ENCODE assay signal across 17 mouse cellular contexts in the genomic region with DNA sequence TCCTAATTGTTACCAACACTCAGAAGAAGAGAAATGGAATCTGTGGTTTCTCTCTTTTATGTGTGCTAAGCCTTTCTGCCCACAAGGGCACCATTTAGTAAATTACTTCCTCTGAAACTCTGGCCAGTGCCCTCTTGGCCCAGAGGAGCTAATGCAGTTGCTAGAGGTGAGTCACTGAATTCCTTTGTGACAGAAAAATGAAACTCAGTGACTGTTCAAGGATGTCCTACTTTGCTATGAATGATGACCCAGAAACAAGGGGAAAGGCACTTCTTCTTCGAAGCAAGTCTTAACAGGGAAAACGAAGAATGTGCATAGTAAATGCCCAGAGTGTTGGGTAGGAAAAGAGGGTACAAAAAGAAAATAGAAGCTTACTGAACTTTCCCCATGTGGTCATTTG.
DNase-seq lines count a peak whose midpoint lies in the region.
"Had no signal": no experiment of that assay in that cellular context is flagged by ENCODE, and none has a peak within 500 bp of the region (broad histone marks: within the 10 kb centered on the region; RNA-seq: fewer than 3 reads in every experiment).

No protein-coding gene starts in this region.

- H3K27ac ChIP-seq in embryonic facial prominence, embryonic 10.5 days (replicated peaks): no peak overlapping the region
- H3K27ac ChIP-seq: hindbrain, embryonic 15.5 days; stomach, embryonic 15.5 days had no signal

- WGBS in embryonic facial prominence, embryonic 10.5 days: 62% methylated on average over 2 of the region's 2 CpGs

- H3K27me3 ChIP-seq in embryonic facial prominence, embryonic 10.5 days (replicated peaks; ENCODE audit: low read depth, poor library complexity, severe bottlenecking): no peaks in the 10 kb centered on the region
- H3K27me3 ChIP-seq: hindbrain, embryonic 15.5 days; stomach, embryonic 15.5 days had no signal

- no peaks in the 10 kb centered on the region for H3K36me3 ChIP-seq in embryonic facial prominence, embryonic 10.5 days (replicated peaks)
- H3K36me3 ChIP-seq: hindbrain, embryonic 15.5 days; stomach, embryonic 15.5 days had no signal

- H3K4me3 ChIP-seq in embryonic facial prominence, embryonic 10.5 days: no peak overlapping the region
- H3K4me3 ChIP-seq: erythroblast, embryonic 14.5 days; hindbrain, embryonic 15.5 days; stomach, embryonic 15.5 days had no signal

- H3K4me1 ChIP-seq in embryonic facial prominence, embryonic 10.5 days: peaks cover 26% of the 10 kb centered on the region
- H3K4me1 ChIP-seq: hindbrain, embryonic 15.5 days; stomach, embryonic 15.5 days had no signal

- DNase-seq in embryo, embryonic 10 days (ENCODE audit: low spot score): peak; percentile 25
- no peak for DNase-seq in embryo, embryonic 11 days
- peak; percentile 24 for DNase-seq in 3134 (ENCODE audit: extremely low read depth, insufficient read length, low spot score)
- DNase-seq in adrenal gland, adult (ENCODE audit: inconsistent age in 2 of 2, low spot score in 1 of 2): peak; percentile 73 to 85
- DNase-seq in embryonic facial prominence, embryonic 10.5 days (ENCODE audit: low spot score): peak; percentile 14
- DNase-seq in urinary bladder, postnatal 14 days (ENCODE audit: low spot score): no peak
- DNase-seq in T-cell, adult 2 months (ENCODE audit: low spot score): no peak
- DNase-seq in left cerebral cortex, adult 11 months (ENCODE audit: low spot score): no peak
- DNase-seq: B cell, adult 2 months; cerebellum, adult 9-11 months; heart, postnatal 14 days; liver; lung, adult 2 months; lung, postnatal 36 days had no signal

- H3K9me3 ChIP-seq in embryonic facial prominence, embryonic 10.5 days: no peaks in the 10 kb centered on the region
- H3K9me3 ChIP-seq: hindbrain, embryonic 15.5 days; stomach, embryonic 15.5 days had no signal

Comparison
In these comparisons a context has a peak if more than half of its experiments do, and no peak if none do; other contexts are left out.
1. DNase-seq: peak in embryo, embryonic 10 days (single experiment), 3134 (single experiment), adrenal gland, adult (2 of 2) and embryonic facial prominence, embryonic 10.5 days (single experiment); none in embryo, embryonic 11 days (single experiment), urinary bladder, postnatal 14 days (single experiment), T-cell, adult 2 months (single experiment) and left cerebral cortex, adult 11 months (single experiment).